Mouse (Mus musculus) limb, embryonic 10.5 days (tissue): ENCODE data around the gene Olfr543. TPM values are rescaled to one million over a fixed set of nuclear protein-coding genes. Genes with fewer than 3 reads are reported as not detected.
"Not testable (repeated sequence)": the region's sequence is repeated elsewhere in the genome, so short reads cannot be mapped to it uniquely, and the experiment has no call there.

Experiments used
- DNase-seq: peaks from one replicate; pipeline ENCODE4 v3.0.0-alpha.2; 2017; ENCODE audit warnings: low spot score
- H3K27ac ChIP-seq: fragments of 300-500 bp; sonication (generic); 2 replicates; pipeline ENCODE4 v1.5.1; 2016; ENCODE audit warnings: mild to moderate bottlenecking
- H3K27me3 ChIP-seq: fragments of 300-500 bp; sonication (generic); 2 replicates; pipeline ENCODE4 v1.6.1; 2016; ENCODE audit warnings: low read depth, mild to moderate bottlenecking; ENCODE audit not compliant: poor library complexity, severe bottlenecking
- H3K36me3 ChIP-seq: fragments of 300-500 bp; sonication (generic); 2 replicates; pipeline ENCODE4 v1.6.1; 2016; ENCODE audit warnings: mild to moderate bottlenecking, moderate library complexity
- H3K4me1 ChIP-seq: fragments of 300-500 bp; sonication (generic); 2 replicates; pipeline ENCODE4 v1.6.1; 2016
- H3K4me3 ChIP-seq: fragments of 300-500 bp; sonication (generic); 2 replicates; pipeline ENCODE4 v1.5.1; 2016; ENCODE audit warnings: mild to moderate bottlenecking, moderate library complexity
- H3K9me3 ChIP-seq: fragments of 300-500 bp; sonication (generic); replicated peaks from 2 replicates; pipeline ENCODE4 v1.6.1; 2016; ENCODE audit warnings: mild to moderate bottlenecking
- WGBS: fragments of 180-500 bp; shearing (Covaris S2); methylation state at CpG from one replicate; pipeline ENCODE4 v1.1.7; 2016; 5-methylcytosine and 5-hydroxymethylcytosine counted together
- polyA plus RNA-seq: library from polyadenylated mRNA; unstranded; fragments of >200 nt; fragmentation: Nextera tagmentation; extraction: Ambion mirVana; gene quantifications from 2 replicates; pipeline ENCODE4 v1.2.1, GENCODE M21; 2016

Olfr543 gene
- polyA plus RNA-seq, 1 experiment from 2014 or later = 0.24 TPM

DNA sequence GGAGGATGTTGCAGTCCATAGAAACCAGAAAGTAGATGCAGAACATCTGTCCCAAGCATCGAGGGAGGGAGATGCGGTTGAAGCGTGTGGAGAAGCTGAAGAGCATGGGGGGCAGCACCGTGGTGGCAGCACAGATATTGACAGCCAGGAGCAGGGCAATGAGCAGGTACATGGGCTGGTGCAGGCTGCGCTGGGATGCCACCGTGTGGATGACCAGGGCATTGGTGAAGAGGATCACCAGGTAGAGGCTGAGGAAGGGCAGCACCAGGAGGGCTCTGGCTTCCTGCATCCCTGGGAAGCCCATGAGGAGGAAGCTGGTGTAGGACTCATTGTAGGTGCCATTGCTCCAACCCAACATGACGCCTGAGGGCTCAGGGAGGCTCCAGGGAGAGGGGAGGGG lies 12.9 kb upstream of the Olfr543 start:
- H3K9me3 ChIP-seq, H3K4me1 ChIP-seq, H3K36me3 ChIP-seq, H3K27me3 ChIP-seq, DNase-seq, H3K27ac ChIP-seq, H3K4me3 ChIP-seq: not testable (repeated sequence)
- 51% methylated on average over 7 of the region's 7 CpGs for WGBS

DNA sequence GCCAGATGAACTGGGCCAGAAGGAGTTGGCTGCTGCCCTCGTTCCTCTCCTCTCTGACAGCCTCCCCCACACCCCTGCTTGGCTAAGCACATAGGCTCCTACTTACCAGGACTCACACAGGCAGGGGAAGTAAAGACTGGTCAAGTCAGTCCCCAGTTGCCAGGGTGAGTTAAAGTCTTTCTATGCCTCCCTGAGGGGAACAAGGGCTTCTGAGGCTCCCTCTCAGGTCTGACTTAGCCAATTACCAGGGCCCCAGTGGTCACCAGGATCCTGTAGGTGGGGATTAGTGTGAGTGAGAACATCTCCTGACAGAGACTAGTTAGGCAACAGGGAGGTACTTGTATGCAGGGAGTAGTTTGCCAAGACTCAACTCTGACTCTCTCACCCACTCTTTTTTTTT lies 6.7 kb upstream of the Olfr543 start, which contains the start of gene Olfr544:
Gene Olfr544 (minus strand): TSS at position 153 of the 400 bp plus-strand sequence.
- Histone ChIP-seq H3K36me3 (no peaks in the 10 kb centered on the region), H3K27ac (no peak within 1 kb of the TSS), H3K9me3 (no peaks in the 10 kb centered on the region), H3K27me3 (no peaks in the 10 kb centered on the region), H3K4me1 (no peaks in the 10 kb centered on the region), H3K4me3 (no peak within 1 kb of the TSS)
- DNase-seq = no peak
- WGBS = 72% methylated on average over 1 of the region's 1 CpGs

DNA sequence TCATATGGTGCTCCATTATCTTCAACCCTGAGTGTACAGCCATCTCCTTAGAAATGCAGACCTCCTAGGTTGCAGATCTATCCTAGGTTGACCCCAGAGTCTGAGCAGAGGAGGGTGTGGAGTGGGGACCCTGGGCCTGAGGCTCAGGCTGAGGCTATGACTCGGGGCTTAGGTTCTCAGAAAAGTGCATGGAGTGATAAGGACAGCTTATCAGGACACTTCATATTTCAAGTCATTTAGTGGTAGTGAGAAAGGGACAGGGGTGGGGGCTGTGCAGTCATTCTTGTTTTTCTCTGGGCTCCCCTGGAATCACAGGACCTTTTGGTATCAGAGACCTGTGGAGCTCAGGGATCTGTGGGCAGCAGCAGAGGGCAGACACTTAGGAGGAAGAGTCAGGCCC lies 4.6 kb upstream of the Olfr543 start:
- H3K36me3 ChIP-seq = no peaks in the 10 kb centered on the region
- H3K27ac ChIP-seq = no peak overlapping the region
- no peak overlapping the region for H3K4me3 ChIP-seq
- DNase-seq = no peak
- H3K9me3 ChIP-seq = no peaks in the 10 kb centered on the region
- no peaks in the 10 kb centered on the region for H3K4me1 ChIP-seq
- H3K27me3 ChIP-seq = no peaks in the 10 kb centered on the region
- WGBS = 81% methylated on average over 1 of the region's 1 CpGs

DNA sequence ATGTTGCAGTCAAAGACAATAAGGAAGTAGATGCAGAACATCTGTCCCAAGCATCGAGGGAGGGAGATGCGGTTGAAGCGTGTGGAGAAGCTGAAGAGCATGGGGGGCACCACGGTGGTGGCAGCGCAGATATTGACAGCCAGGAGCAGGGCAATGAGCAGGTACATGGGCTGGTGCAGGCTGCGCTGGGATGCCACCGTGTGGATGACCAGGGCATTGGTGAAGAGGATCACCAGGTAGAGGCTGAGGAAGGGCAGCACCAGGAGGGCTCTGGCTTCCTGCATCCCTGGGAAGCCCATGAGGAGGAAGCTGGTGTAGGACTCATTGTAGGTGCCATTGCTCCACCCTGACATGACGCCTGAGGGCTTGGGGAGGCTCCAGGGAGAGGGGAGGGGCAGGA lies 3.3 kb upstream of the Olfr543 start:
- not testable (repeated sequence) for H3K4me3 ChIP-seq, H3K27me3 ChIP-seq, H3K27ac ChIP-seq, H3K4me1 ChIP-seq, H3K9me3 ChIP-seq, DNase-seq, H3K36me3 ChIP-seq
- 65% methylated on average over 8 of the region's 8 CpGs for WGBS

DNA sequence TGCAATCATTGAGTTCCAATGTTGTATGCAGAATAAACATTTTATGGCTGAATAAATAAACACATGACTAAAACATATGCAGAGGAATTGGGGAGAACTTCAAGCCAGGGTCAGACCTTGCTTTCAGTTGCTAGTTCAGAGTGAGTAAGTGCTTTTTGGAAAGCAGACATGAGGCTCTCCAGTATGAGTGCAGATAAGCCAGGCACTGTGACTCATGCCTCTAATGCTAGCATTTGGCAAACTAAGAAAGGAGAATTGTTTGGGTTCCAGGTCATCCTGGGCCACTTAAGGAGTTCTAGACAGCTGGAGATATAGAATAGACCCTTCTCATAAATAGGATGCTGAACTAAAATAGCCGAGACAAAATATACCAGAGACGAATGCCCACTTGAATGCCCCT lies 2.2 kb upstream of the Olfr543 start:
- WGBS = 91% methylated on average over 2 of the region's 2 CpGs
- H3K4me1 ChIP-seq = no peaks in the 10 kb centered on the region
- DNase-seq = no peak
- H3K4me3 ChIP-seq = no peak overlapping the region
- H3K36me3 ChIP-seq = no peaks in the 10 kb centered on the region
- H3K27ac ChIP-seq = no peak overlapping the region
- H3K9me3 ChIP-seq = no peaks in the 10 kb centered on the region
- no peaks in the 10 kb centered on the region for H3K27me3 ChIP-seq

DNA sequence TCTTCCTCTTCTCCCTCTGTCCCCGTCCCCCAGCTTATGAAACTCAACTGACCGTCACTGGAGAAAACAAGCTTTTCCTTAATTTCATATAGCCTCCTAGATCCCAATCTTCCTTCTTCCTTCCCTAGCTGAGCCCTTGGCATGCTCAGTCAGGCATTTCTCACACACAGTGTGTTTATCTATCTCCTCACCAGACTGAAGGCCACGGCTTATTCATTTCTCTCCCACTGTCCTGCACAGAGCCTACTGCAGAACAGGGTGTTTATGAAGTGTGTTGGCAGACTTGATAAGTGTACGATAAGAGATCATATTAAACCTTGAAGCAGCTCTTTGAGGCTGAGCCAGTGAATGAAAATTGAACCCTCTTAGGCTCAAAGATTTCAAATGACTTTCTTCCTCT lies 658 bp downstream of the Olfr543 start:
- H3K9me3 ChIP-seq = no peaks in the 10 kb centered on the region
- H3K36me3 ChIP-seq = 0 out of 2 replicates have a peak, but pooled peaks cover 4% of the 10 kb centered on the region
- WGBS = 91% methylated on average over 4 of the region's 4 CpGs
- no peak overlapping the region for H3K27ac ChIP-seq
- H3K27me3 ChIP-seq = no peaks in the 10 kb centered on the region
- no peak overlapping the region for H3K4me3 ChIP-seq
- H3K4me1 ChIP-seq = no peaks in the 10 kb centered on the region
- no peak for DNase-seq

DNA sequence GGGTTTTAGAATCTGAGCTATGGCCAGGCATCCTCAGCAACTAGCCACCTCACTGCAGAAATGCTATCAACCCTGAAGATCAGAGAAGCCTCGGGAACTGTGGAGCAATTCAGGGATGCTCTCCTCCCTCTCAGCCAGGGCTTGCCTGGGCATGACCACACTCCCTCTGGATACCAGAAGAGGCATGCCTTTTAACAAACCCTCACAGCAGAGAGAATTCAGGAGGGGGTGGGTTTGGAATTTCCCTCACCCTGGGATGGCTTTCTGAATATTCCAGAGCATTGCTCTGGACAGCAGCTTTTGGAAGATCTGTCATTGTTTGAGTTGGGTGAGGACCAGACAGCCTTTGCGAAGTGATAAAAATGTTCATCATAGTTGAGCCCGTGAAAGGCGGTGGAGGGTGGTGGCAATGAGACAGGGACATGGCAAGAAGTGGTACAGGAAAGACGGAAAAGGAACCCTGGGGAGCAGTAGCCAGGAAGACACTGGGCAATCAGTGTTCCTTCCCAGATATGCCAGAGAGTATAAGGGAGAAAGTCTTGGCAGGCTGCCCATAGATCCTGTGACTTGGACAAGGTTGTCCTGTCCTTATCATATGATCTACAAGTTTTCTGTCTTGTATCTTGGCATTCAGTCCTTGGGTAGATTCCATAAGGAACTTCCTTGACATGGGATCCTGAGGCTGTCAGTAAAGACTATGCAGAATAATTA lies 2.0 kb downstream of the Olfr543 start:
- no peak overlapping the region for H3K4me3 ChIP-seq
- DNase-seq = no peak
- H3K27ac ChIP-seq = no peak overlapping the region
- H3K9me3 ChIP-seq = no peaks in the 10 kb centered on the region
- H3K27me3 ChIP-seq = no peaks in the 10 kb centered on the region
- H3K4me1 ChIP-seq = no peaks in the 10 kb centered on the region
- H3K36me3 ChIP-seq = 0 out of 2 replicates have a peak, but pooled peaks cover 4% of the 10 kb centered on the region
- WGBS = 74% methylated on average over 5 of the region's 5 CpGs

DNA sequence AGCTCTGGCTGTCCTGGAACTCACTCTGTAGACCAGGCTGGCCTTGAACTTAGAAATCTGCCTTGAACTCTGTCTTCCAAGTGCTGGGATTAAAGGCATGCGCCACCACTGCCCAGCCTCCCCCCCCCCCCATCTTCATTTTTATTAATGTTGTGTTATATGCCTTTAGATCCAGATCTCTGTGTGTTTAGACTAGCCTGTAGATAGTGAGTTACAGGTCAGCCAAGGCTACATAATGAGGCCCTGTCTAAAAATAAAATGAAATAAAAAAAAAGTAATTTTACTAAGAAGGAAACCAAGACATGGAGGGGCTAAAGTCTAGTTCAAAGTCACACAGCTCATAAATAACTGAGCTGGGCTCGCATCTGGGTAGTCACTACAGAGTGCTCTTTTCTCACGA lies 2.6 kb downstream of the Olfr543 start:
- no peak overlapping the region for H3K27ac ChIP-seq
- H3K4me3 ChIP-seq = no peak overlapping the region
- WGBS = 60% methylated on average over 3 of the region's 3 CpGs
- H3K4me1 ChIP-seq = no peaks in the 10 kb centered on the region
- H3K9me3 ChIP-seq = no peaks in the 10 kb centered on the region
- DNase-seq = no peak
- H3K36me3 ChIP-seq = 0 out of 2 replicates have a peak, but pooled peaks cover 4% of the 10 kb centered on the region
- H3K27me3 ChIP-seq = no peaks in the 10 kb centered on the region

DNA sequence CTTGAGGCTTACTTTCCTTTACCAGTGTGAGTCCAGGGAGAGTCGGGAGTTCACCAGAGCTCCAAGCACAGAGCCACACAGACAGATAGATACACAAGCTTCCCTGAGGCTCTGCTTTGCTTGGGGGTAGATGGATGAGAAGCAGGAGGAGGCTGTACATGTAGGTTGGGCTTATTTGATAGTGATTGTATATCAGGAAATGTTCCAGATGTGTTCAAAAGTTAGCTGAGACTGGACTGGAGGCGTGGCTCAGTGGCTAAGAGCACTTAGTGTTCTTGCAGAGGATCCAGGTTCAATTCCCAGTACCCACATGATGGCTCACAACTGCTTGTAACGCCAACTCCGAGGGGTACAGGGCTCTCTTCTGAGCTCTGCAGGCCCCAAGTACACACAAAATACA lies 3.1 kb downstream of the Olfr543 start:
- Histone ChIP-seq H3K9me3 (no peaks in the 10 kb centered on the region), H3K4me1 (no peaks in the 10 kb centered on the region), H3K27ac (no peak overlapping the region), H3K36me3 (0 out of 2 replicates have a peak, but pooled peaks cover 4% of the 10 kb centered on the region), H3K4me3 (no peak overlapping the region), H3K27me3 (no peaks in the 10 kb centered on the region)
- WGBS = 85% methylated on average over 4 of the region's 4 CpGs
- no peak for DNase-seq

DNA sequence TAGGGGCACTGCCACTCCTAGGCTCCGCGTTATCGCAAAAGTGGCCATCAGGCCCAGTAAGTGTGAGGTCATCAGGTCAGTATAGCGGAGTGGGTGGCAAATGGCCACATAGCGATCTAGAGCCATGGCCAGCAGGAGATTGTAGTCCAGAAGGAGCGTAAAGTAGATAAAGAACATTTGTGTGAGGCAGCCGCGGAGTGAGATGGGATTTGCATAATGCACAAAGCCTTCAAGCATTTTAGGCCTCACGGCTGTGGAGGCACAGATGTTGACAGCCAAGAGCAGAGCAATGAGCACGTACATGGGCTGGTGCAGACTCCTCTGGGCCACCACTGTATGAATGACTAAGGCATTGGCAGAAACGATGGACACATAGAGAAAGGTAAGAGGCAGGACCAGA lies 4.1 kb downstream of the Olfr543 start:
- H3K9me3 ChIP-seq = no peaks in the 10 kb centered on the region
- no peak overlapping the region for H3K4me3 ChIP-seq
- H3K27ac ChIP-seq = no peak overlapping the region
- WGBS = 85% methylated on average over 11 of the region's 11 CpGs
- 0 out of 2 replicates have a peak, but pooled peaks cover 4% of the 10 kb centered on the region for H3K36me3 ChIP-seq
- H3K4me1 ChIP-seq = peaks cover 3% of the 10 kb centered on the region; the same call in 1 of the 2 replicates
- H3K27me3 ChIP-seq = no peaks in the 10 kb centered on the region
- no peak for DNase-seq

DNA sequence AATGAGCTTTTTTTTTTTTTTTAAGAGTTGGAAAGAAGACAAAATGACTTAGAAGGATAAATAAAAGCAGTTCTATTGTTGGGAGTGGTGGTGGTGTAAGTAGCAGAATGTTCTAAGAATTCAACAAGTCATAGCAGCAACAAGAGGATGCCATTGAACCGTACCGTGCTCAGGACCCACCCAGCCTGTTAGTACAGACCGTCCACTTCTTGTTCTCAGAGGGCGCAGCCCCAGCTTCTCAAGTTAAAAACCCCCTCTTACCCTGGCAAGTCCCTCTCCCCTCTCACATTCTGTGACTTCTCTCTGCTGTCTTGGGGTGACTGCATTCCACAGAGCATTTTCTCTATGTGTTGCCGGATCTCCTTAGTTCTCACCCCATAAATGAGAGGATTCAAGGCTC lies 4.9 kb downstream of the Olfr543 start:
- Histone ChIP-seq H3K9me3 (no peaks in the 10 kb centered on the region), H3K27me3 (no peaks in the 10 kb centered on the region), H3K4me1 (peaks cover 3% of the 10 kb centered on the region; the same call in 1 of the 2 replicates), H3K4me3 (no peak overlapping the region), H3K36me3 (0 out of 2 replicates have a peak, but pooled peaks cover 6% of the 10 kb centered on the region), H3K27ac (no peak overlapping the region)
- 93% methylated on average over 5 of the region's 5 CpGs for WGBS
- no peak for DNase-seq

DNA sequence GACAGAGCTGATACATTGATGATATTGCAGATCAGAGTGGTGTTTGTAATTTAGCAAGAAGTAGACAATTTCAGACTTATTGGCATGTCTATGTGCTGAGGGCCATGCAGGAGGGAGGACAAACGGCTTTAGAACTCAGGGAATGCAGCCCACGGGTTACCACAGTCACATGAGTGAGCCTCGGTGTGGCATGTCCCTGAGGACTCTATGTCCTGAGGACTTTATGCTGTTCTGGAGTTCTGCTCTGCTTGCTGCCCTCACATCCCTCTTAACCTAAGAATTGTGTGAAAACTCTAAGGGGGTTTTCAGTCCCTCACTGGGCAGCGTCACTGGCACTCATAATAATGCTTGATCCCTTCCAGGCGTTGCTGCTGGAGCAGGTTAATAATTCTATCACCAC lies 8.8 kb downstream of the Olfr543 start:
- 60% methylated on average over 5 of the region's 5 CpGs for WGBS
- Histone ChIP-seq H3K4me3 (no peak overlapping the region), H3K27me3 (no peaks in the 10 kb centered on the region)

DNA sequence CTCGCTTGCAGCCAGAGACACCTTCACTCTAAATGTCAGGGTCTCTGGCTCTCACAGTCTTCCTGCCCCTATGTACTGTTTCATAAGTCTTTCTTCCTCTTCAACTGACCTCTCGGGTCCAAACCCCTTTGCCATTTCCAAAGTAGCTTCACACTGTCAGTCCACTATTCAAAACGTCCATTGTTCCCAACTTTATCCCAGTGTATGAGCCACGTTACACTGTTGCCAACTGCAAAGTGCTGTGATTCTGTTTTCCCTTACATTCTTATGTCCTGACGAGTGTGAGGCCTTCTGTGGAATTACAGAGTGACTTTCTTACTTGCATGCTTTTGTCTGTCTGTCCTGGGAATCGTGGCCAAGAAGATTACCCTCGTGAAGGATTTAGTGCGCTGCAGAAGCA lies 13.9 kb downstream of the Olfr543 start:
- H3K36me3 ChIP-seq = peaks cover 88% of the 10 kb centered on the region
- H3K27ac ChIP-seq = no peak overlapping the region
- H3K4me3 ChIP-seq = no peak overlapping the region
- H3K27me3 ChIP-seq = no peaks in the 10 kb centered on the region
- no peak for DNase-seq
- 93% methylated on average over 8 of the region's 8 CpGs for WGBS
- peaks cover under 1% of the 10 kb centered on the region; the same call in 1 of the 2 replicates for H3K4me1 ChIP-seq
- H3K9me3 ChIP-seq = no peaks in the 10 kb centered on the region

More for the DNA sequence above, 8.8 kb downstream of the Olfr543 start:
- peaks cover 3% of the 10 kb centered on the region; the same call in 1 of the 2 replicates for H3K4me1 ChIP-seq
- H3K27ac ChIP-seq = no peak overlapping the region
- peaks cover 43% of the 10 kb centered on the region for H3K36me3 ChIP-seq
- no peaks in the 10 kb centered on the region for H3K9me3 ChIP-seq
- no peak for DNase-seq
